Mouse (Mus musculus) spleen, postnatal 36 days (tissue): Measurements from ENCODE around the gene Ablim2.
A peak's percentile ranks its signal among the peaks of the same experiment; 100 is the strongest.

ENCODE experiments used
- DNase-seq, 2 experiments: peaks; one replicate each; pipeline ENCODE4 v3.0.0; 2022; ENCODE audit warnings: low spot score in 2 of 2, mixed read lengths in 1 of 2

Ablim2 gene

GRCm38 (mm10) chr5:35757639-35758001 lies at the start of gene Ablim2:
Ablim2 (plus strand) TSS chr5:35757880.
- peak; percentile 91 to 92 for DNase-seq

GRCm38 (mm10) chr5:35710481-35710880 lies 47.2 kb upstream of the Ablim2 start:
- no peak for DNase-seq

- DNase-seq, result no peak
Measured at GRCm38 (mm10) chr5:35710931-35711330, 46.7 kb upstream of the Ablim2 start.

- DNase-seq, result no peak
Measured at GRCm38 (mm10) chr5:35712517-35712916, 45.2 kb upstream of the Ablim2 start.

- no peak for DNase-seq
Measured at GRCm38 (mm10) chr5:35713649-35714354, 43.9 kb upstream of the Ablim2 start.

GRCm38 (mm10) chr5:35717455-35717854 lies 40.2 kb upstream of the Ablim2 start:
- no peak for DNase-seq

GRCm38 (mm10) chr5:35717946-35718345 lies 39.7 kb upstream of the Ablim2 start:
- no peak for DNase-seq

- DNase-seq, result no peak
Measured at GRCm38 (mm10) chr5:35718817-35719216, 38.9 kb upstream of the Ablim2 start.

GRCm38 (mm10) chr5:35719343-35719742 lies 38.3 kb upstream of the Ablim2 start:
- DNase-seq, result no peak

GRCm38 (mm10) chr5:35719880-35720279 lies 37.8 kb upstream of the Ablim2 start:
- no peak for DNase-seq

- DNase-seq, result no peak
Measured at GRCm38 (mm10) chr5:35721933-35722332, 35.7 kb upstream of the Ablim2 start.

GRCm38 (mm10) chr5:35722654-35723053 lies 35.0 kb upstream of the Ablim2 start:
- no peak for DNase-seq

GRCm38 (mm10) chr5:35723900-35724299 lies 33.8 kb upstream of the Ablim2 start:
- no peak for DNase-seq

- no peak for DNase-seq
Measured at GRCm38 (mm10) chr5:35725840-35726239, 31.8 kb upstream of the Ablim2 start.

- DNase-seq, result no peak
Measured at GRCm38 (mm10) chr5:35727447-35727846, 30.2 kb upstream of the Ablim2 start.

- no peak for DNase-seq
Measured at GRCm38 (mm10) chr5:35728344-35728956, 29.2 kb upstream of the Ablim2 start.

GRCm38 (mm10) chr5:35728957-35729460 lies 28.7 kb upstream of the Ablim2 start:
- DNase-seq, result peak; percentile 77 to 79

GRCm38 (mm10) chr5:35729844-35730243 lies 27.8 kb upstream of the Ablim2 start:
- DNase-seq, result peak; percentile 49 to 64

GRCm38 (mm10) chr5:35730552-35730951 lies 27.1 kb upstream of the Ablim2 start:
- no peak for DNase-seq

GRCm38 (mm10) chr5:35731006-35731405 lies 26.7 kb upstream of the Ablim2 start:
- no peak for DNase-seq

- DNase-seq, result no peak
Measured at GRCm38 (mm10) chr5:35733523-35733922, 24.2 kb upstream of the Ablim2 start.

GRCm38 (mm10) chr5:35737231-35737901 lies 20.3 kb upstream of the Ablim2 start:
- no peak for DNase-seq

GRCm38 (mm10) chr5:35739005-35739404 lies 18.7 kb upstream of the Ablim2 start:
- DNase-seq, result no peak
